Mouse (Mus musculus): ENCODE measurements at regions not wholly inside any gene's neighbourhood (a gene's known extent, or its start where the extent isn't known, plus 50 kb on each side); places are given as distances from the start of the nearest gene placed in this dataset.

DNA sequence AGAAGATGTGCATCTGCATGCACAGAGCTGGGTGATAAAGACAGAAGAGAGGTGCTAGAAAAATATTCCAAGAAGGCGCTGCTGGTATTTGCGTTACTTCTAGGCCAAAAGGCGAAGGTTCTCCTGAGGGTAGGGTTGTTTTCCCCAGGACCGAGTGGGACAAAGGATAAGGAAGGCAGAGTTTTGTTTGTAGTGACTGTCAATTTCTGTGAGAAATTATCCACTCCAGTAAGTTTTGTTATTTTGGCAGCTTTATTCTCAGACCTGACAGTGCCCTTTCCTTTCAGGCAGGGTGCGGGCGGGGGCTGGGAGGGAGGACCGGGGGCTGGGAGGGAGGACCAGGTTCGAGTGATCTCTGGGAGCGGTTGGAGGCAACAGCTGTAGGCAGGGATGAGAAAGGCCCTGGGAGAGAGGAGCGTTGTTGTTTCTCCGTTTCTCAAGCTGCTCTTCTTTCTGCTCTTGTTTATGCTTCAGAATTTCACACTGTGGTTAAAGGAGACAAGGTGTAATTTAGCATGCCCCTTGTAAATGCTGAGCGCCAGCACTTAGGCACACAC, 211.2 kb upstream of the Cited2 start:
- no peak for DNase-seq (ENCODE audit: low read depth, low spot score)

DNA sequence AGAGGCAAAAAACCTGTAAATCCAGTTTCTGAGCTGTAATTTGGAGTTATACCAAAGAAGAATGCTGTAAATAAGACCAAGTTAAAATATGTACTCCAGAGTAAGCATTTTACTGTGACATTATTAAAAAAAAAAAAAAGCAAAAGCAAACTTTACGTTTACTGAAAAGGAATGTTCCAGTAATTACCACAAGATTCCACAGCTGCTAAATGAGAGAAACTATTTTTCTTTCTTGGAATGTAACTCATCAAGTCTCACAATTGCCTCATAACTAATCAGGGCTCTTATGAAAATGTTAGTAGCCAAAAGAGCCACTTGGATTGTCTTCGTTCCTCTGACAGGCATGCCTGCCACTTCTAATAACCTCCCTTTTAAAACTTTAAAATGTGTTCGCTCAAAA, 210.5 kb upstream of the Cited2 start:
- no peak for DNase-seq (ENCODE audit: low read depth, low spot score)

DNA sequence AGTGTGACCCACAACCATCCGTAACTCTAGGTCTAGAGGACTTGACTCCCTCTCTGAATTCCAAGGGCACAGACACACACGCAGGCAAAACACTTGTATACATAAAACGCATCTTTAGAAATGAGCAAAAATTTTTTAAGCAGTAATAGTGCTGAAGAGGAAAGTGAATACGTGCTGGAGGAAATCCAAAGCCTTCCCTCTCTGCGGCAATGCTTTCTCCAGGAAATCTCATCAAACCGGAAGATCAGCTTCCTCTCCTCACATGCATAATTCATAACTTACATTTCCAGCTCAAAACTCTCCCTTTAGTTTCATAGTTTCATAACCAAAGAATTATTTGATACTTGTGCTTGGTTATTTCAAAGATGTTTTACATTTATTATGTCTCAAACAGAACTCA, 209.3 kb upstream of the Cited2 start:
- DNase-seq (ENCODE audit: low read depth, low spot score), result no peak

DNA sequence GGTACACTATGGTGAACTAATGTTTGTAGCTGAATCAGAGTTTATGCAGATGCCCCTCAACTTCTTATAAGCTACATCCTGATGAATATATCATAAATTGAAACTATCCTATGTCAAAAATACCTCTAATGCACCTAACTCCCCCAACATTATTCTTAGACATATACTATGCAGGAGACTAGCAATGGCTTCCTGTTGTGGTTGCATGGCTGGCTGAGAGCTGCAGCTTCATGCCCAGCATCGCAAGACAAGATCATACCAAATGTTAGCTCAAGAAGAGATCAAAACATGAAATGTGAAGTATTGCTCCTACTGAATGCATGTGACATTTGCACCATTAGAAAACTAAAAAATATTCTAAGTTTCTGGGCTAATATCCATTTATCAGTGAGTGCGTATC, 206.9 kb upstream of the Cited2 start:
- no peak for DNase-seq (ENCODE audit: low read depth, low spot score)

DNA sequence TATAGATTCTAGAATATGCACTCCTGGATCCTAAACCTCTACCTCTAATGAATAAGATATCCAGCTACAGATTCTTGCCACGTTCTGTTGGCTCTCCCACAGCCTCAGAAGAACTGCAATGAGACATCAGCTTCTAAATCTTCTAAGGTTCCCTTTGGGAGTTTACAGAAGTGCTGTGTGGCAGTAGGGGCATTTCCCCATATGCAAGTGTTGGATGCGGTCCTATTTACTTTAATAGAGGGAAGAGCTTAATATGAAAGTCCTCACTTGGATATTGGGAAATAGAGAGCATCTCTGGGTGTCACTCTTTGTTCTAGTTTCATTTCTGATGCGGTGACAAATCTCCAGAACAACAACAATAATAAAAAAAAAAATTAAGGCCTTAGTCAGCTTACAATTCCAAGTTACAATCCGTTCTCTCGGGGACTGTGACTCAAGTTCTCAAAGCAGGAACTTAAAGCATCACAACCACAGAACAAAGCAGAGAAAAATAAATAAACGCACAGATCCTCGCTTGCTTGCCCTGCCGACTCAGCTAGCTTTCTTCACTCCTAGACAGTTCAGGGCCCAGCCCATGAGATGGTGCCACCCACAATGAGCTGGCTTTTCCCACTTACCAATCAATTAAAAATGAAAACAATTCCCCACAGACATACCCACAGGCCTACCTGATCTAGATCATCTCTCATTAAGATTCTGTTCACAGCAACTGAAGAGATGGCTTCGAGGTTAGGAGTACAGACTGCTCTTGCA, 204.4 kb upstream of the Cited2 start:
- DNase-seq (ENCODE audit: low read depth, low spot score), result no peak

DNA sequence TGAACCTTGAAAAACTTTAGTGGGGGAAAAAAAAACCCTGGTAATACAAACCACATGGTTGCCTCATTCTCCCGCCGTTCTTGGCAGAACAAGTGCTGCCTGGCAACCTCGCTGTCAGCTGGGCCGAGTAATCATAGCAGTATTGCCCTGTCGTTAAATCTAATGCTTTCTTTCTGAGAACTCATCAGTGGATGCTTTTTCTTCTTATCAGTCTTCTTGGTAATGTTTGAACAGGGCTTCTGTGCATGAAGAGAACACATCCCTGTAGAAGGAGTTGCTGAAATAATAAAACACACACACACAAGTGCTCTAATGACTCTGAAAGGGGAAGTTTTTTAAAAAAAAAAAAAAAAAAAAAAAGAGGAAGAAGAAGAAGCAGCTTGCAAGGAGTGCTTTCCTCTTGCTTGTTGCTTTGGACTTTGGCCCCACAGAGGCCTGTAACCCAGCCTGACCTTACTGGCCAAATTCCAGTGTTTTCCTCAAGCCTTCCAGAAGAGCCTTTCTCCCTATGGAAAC, 200.9 kb upstream of the Cited2 start:
- DNase-seq (ENCODE audit: low read depth, low spot score), result no peak

DNA sequence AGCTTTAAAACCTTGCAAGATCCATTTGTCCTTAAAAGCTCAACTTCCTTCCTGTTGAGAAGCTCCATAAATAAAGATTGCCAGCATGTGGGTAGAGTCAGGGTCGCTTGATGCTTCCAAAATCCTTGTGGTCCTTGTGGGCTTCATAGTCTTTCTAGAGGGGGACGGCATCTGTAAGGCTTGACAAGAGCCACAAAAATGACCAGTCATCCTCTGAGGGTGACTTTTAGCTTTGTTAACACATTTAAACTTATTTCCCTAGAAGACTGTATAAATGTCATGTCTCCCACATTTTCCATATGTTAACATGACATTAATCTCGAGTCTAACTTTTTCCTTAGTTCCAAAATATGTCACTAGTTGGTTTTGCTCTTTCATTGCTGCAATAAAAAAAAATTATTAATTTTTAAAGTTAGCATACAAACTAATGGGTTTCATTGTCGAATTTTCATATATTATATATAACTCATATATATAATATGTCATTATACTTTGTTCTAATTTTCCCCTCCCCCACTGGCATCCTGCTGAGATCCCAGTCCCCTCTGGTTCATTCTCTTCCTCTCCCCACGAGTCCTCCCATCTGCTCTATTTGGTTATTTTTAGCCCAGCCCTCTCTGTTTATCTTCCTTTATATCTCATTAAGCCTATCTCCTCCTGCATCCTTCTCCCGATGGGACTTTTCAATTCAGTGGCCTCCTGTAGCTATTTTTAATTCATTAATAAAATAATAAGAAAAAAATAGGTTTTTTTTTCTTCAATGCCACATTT, 199.3 kb upstream of the Cited2 start:
- DNase-seq (ENCODE audit: low read depth, low spot score), result no peak

DNA sequence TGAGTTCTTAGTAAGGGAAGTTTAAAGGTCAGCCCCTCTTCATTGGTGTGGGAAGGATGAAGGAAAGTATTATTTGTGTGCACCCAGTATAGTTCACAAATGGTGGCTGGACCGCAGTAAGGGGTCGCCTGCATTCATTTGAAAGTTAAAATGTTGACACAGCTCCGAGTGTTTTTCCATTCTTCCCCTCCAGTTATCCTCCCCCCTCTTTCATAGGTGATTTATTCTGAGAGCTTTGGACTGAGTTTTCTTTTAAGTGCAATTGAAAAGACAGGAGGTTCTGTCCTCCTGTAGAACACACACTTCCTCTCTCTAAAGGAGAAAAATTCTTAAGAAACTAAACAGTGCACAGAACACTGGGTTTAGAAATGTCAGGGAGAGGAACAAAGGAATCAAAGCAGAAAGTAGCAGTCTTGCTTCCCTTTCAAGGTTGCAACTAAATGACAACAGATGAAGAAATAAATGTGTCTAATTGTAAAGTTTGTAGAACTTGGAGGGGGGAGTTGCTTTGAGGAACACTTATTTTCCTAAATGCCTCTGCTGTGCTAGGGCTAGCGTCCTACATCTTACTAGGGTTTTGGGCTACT, 195.8 kb upstream of the Cited2 start:
- DNase-seq (ENCODE audit: low read depth, low spot score), result no peak

DNA sequence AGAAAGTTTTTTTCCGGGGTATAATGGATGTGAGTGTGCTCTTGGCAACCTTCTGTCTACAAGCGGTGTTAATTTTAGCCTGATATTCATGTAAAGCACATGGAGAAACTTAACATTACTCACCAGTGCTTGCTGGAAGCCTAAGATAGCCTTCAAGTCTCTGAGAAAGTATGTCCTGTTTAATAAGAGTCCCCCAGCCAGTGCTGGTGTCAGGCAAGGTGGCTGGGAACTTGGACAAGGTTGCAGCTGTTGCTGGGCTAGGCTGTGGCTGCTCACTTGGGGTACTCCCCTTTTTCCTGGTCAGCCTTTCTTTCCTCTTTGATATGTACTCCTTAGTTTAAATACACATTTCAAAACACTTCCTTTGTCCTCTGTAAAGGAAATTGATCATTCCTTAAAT, 194.9 kb upstream of the Cited2 start:
- DNase-seq (ENCODE audit: low read depth, low spot score), result no peak

DNA sequence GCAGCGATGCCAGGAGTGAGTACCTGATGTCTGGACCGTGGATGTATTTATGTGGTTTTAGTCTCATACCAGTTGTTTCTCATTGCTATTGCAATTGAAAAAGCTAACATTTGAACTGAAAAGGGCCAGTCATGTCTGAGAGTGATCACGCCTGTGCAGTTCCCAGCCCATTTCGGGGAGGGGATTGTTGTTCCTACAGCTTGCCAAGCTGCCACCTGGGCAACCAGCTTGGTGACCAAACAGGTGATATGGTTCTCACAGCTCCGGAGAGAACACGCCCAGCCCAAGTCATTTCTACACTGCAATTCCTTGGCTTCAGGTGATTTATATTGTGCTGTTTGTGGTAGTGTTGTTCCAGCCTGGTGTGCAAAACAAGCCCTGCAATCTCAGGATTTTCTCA, 194.2 kb upstream of the Cited2 start:
- no peak for DNase-seq (ENCODE audit: low read depth, low spot score)

DNA sequence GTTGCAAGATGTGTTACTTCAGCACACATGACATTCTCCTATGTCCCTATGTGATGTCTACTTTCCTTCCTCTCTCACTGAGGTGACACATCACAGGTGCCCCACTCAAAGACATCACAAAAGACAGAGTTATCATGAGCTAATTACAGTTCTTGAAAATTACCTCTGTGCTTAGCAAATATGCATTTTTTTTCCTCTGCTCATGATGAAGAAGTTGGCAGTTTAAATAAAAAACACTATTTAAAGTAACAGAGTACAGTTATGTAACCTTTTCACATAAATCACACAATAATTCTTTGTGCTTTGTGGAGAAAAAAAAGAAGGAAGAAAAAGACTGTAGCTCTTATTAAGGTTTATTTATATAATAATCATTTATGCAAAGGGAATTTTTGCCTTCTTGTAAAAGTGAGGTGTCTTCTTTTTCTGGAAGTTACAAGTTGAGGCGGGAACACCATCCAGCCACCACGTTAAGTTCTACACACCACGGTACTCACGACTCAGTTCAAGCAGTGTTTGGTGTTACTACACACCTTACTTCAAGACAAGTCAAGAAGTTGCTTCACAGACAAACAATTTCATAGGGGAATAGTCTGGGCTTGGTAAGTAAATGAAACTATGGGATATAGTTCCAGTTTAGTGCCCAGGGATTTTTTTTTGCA, 193.0 kb upstream of the Cited2 start:
- no peak for DNase-seq (ENCODE audit: low read depth, low spot score)

DNA sequence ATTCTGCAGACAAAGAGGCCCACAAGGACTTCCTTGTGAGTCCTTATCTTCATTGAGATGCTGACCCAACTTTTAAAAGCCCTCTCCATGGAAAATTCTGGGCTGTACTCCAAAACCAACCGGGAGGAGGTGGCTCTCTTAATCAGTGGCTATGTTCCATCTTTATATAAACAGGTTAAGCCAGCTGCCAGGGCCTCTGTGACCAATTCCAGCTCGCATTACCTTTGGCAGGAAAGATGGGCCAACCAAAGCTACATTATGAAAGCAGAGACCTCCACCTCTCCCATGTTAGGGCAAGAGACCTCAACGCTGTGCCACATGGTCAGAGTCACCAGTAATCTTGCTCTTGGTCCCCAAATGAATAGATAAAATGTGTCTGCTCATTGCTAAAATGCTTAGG, 192.0 kb upstream of the Cited2 start:
- no peak for DNase-seq (ENCODE audit: low read depth, low spot score)

DNA sequence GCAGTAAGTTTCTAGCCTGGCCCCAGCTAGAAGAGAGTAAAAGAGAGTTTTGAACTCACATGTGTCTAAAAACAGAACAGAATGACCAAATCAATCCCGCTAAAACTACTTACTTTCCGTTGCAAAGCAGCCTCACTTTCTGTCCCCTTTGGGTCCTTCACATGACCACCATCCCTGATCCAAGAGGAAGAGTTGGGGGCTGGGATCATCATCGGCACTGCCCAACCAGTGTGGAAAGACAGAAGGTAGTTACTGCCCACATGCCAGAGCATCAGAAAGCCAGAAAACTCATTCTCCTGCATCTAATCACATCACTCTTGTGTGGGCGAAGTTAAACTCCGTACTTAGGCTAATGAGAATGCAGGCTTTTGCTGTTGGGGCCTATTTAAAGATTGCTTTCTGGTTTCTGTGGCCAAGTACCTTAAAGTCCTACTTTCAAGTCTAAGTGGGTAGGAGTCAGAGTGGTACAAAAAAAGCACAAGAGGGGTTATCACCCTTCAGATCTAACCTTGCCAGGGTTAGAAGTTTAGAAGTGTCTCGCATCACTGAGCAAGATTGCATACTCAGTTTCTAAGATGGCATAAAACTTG, 184.0 kb upstream of the Cited2 start:
- no peak for DNase-seq (ENCODE audit: low read depth, low spot score)

DNA sequence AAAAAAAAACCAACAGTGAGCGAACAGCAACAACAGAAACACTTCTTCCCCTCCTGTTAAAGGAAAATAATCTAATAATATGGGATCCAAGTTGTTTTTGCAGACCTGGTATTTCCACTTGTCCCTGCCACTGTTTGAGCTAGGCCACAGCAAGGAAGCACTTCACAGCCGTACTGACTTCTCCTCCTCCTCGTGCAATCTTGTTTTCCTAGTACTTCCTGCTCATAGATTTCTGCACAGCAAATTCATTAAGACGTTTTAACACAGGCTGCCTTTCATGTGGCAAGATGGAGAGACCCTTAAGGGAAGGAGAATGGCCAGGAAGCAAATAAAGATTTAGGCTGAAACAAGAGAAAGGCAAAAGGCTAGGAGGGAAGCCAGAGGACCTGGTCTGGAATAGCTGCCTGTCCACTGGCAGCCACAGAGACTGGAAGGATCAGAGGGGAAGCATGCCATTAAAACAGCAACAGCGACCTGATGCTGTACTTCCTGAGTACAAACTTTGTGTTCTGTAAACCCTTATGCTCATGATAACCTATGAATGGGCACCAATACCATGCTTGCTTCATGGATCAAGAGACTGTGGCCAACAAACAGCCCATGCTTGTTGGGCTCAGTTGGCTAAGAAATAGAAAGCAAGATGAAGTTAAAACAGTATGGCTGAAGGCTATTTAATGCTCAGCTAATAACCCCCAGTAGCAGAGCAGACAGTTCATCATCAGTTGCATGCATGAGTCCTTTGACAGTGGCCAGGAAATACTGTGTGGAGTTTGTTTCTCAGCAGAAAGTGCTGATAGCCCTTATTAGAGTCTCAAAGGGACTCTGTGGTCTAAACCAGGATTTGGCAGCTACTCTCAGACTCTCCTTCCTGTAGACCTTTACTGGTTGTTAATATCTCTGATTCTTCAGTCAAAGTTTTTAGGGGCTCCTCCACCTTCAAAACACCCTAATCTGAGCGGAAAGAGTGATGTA, 182.3 kb upstream of the Cited2 start:
- no peak for DNase-seq (ENCODE audit: low read depth, low spot score)

DNA sequence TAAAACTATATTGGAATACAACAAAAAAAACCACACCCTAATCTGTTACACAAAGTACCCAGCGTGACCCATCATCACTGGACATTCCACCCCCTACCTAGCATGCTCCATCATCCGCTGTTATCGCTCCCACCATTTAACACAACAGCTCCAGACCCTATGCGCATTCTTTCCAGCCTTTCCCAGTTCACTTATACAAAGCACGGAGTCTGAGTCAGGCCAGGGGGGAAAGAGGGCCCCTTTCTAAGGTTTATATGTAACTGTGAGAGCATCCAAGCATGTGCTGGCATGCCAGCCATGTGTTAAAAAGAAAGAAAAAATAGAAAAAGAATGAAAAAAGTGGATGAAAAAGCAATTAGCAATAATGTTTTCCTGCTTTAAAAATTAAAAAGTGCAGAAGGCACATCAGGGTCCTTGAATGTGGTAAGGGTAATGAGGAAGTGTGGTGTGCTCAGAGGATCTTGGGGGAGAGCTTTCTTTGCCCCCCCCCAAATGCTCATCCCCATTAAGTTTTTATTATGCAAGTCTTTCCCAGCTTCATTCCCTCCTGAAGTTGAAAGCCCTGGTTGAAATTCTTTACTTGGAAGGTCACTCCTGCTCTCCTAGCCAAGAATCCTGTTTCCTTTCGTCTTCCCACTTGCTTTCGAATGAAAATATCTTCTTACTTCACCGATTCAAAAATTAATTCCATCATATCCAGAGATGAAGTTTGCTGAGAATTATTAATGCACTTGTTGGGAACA, 180.7 kb upstream of the Cited2 start:
- no peak for DNase-seq (ENCODE audit: low read depth, low spot score)

DNA sequence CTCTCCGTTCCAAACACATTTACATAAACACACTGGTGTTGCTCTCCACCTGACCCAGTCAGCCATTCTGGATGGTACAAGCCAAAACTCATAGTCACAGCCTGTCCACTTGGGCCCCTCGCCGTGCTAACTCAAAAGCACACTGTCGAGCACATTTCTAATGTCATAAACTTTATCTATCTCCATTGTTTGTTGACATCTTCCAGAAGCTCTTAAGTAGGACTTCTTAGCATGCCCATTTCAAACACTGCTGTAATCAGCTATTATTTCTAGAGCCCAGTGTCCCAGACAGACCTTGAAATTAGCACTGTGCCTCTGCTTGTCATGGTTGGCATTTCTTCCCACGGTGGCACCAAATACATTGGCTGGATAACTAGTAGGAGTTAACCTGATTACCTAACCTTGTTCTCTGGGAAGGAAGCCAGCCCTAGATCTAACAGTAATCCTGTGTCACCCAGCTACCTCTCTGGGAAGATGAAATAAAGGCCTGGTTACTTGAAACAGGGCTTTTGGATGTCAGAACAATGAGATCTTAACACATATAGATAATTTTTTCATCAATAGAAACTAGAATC, 180.1 kb upstream of the Cited2 start:
- no peak for DNase-seq (ENCODE audit: low read depth, low spot score)

DNA sequence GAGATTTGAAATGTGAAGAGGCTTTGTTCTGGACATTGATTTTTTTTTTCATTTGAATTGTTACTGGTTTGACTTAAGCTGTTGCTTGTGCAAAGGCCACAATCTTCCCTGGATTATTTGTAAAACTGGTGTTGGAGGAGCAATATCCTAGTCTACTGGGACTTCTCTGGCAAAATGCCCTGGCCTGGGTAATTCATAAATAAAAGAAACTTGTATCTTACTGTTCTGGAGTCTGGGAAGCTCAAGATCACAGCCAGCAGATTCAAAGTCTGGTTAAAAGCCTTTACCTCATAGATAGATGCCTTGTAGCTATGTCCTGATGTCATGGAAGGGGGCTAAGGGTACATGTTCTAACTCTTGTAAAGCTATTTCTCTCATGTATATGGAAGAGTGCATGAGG, 177.7 kb upstream of the Cited2 start:
- DNase-seq (ENCODE audit: low read depth, low spot score), result no peak

DNA sequence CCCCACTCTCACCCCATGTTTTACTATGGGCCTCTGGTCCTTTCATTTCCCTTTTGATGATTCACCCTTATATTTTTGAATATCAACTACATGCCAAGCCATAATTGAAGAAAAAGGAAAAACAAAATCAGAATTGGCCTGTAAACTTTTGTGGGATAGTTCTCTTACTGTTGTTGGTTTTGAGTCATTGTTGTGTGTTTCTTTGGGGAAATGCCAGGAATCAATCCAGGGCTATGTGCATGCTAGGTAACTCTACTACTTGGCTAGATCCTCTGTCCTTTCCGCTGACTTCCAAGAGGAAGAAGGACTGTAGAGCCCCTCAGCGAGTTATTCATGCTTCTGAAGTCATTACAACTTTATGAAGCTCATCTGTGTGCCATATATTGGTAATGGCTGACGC, 175.0 kb upstream of the Cited2 start:
- no peak for DNase-seq (ENCODE audit: low read depth, low spot score)
